Mouse (Mus musculus): Measurements from ENCODE around the gene Gtf2f2. TPM values are rescaled to one million over a fixed set of nuclear protein-coding genes. Genes with fewer than 3 reads are reported as not detected.
"Not testable (repeated sequence)": the region's sequence is repeated elsewhere in the genome, so short reads cannot be mapped to it uniquely, and the experiment has no call there.

Gtf2f2 gene
- total RNA-seq, 1 experiment from 2014 or later: 25.4 TPM

DNA sequence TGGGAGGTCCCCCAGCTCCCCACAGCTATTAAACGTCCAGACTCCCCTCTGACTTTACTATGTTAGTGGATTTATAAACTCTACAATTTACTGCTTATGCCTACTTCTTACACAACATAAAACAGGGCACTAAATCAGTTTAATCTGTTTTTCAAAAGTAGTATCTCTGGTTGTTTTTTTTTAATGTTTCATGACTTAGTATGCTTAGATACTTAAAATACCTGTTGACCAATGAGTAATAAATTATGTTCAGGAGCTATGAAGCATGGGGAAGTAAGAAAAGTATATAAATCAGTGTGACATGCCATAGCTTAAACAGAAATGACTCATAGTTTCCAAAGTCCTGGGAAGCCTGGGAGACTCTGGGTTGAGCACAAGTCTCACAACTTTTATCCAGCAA is 73.0 kb downstream of the Gtf2f2 start:
- ATAC-seq (ENCODE audit: extremely low read depth, insufficient number of reproducible peaks, low FRiP score, poor library complexity, severe bottlenecking): no peak

DNA sequence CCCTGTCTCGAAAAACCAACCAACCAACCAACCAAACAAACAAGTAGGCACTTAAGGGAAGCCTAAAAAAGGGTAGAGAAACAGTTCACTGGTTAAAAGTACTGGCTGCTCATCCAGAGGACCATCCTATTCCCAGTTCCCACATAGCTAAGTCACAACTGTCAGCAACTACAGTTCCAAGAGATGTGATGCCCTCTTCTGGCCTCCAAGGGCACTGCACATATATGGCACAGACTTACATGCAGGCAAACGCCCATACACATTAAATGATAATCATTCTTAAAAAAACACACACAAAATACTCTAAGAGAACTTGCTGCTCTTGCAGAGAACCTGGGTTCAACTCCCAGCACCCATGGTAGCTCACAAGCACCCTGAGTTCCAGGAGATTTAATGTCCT is 76.3 kb downstream of the Gtf2f2 start:
- no peak for ATAC-seq (ENCODE audit: extremely low read depth, insufficient number of reproducible peaks, low FRiP score, poor library complexity, severe bottlenecking)

- no peak for ATAC-seq (ENCODE audit: extremely low read depth, insufficient number of reproducible peaks, low FRiP score, poor library complexity, severe bottlenecking)
Observed at GRCm38 (mm10) chr14:75931266-75931665, 79.4 kb downstream of the Gtf2f2 start.

- not testable (repeated sequence) for ATAC-seq (ENCODE audit: extremely low read depth, insufficient number of reproducible peaks, low FRiP score, poor library complexity, severe bottlenecking)
Observed at GRCm38 (mm10) chr14:75929713-75930112, 81.0 kb downstream of the Gtf2f2 start.

DNA sequence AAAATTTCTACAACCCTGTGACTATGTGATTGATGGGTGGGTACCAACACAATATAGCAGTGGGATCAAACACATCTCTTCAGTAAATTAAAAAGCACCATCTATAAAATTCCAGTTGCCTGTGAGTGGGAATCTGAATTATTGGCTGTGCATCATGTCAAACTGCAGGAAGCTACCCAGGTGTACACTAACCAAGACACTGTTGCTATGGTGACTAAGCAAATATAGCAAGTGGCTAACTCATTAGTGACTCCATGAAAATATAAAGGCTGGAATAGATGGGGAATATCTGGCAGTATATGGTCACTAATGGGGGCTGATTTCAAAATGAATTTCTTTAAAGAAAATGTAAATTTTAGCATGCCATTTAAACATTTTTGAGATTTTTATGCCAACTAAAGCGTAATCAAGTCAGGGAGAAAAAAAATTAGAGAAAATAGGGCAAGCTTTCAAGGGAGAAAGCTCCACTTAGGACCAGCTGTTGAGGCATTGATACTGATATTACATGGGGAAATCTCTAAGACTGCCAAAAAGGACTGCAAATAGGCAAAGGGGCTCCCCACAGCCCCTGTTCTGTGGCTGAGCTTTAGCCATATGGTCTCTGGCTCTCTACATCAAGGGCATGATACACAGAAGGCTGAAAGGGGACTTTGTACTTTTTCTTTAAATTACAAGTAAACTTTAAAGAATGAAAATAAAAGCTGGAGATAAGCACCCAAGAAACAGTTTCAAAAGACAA is 87.2 kb downstream of the Gtf2f2 start:
- no peak for ATAC-seq (ENCODE audit: extremely low read depth, insufficient number of reproducible peaks, low FRiP score, poor library complexity, severe bottlenecking)

- no peak for ATAC-seq (ENCODE audit: extremely low read depth, insufficient number of reproducible peaks, low FRiP score, poor library complexity, severe bottlenecking)
Observed at GRCm38 (mm10) chr14:75912665-75913064, 98.0 kb downstream of the Gtf2f2 start.

- ATAC-seq (ENCODE audit: extremely low read depth, insufficient number of reproducible peaks, low FRiP score, poor library complexity, severe bottlenecking): no peak
Observed at GRCm38 (mm10) chr14:75911968-75912367, 98.7 kb downstream of the Gtf2f2 start.

- ATAC-seq (ENCODE audit: extremely low read depth, insufficient number of reproducible peaks, low FRiP score, poor library complexity, severe bottlenecking): no peak
Observed at GRCm38 (mm10) chr14:75906931-75907330, 103.7 kb downstream of the Gtf2f2 start.

- no peak for ATAC-seq (ENCODE audit: extremely low read depth, insufficient number of reproducible peaks, low FRiP score, poor library complexity, severe bottlenecking)
Observed at GRCm38 (mm10) chr14:75904972-75905371, 105.7 kb downstream of the Gtf2f2 start.

DNA sequence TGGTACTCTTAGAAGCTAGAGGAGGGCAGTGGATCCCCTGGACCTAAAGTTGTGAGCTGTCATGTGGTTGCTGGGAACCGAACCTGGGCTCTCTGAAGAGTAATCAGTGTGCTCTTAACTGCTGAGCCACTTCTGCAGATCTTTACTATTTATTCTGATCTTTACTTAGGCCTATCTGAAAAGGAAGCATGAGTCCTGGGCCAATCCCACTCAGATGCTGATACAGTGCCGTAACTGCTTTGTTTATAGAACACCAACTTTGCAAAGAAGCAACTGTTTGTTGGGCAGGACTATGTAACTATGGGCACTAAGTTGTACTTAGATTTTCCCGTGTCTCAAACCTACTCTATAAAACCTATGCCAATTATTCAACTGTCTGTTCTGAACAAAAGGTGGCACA is 107.5 kb downstream of the Gtf2f2 start:
- ATAC-seq (ENCODE audit: extremely low read depth, insufficient number of reproducible peaks, low FRiP score, poor library complexity, severe bottlenecking): no peak

GRCm38 (mm10) chr14:75902013-75902412 is 108.7 kb downstream of the Gtf2f2 start:
- ATAC-seq (ENCODE audit: extremely low read depth, insufficient number of reproducible peaks, low FRiP score, poor library complexity, severe bottlenecking): no peak

- no peak for ATAC-seq (ENCODE audit: extremely low read depth, insufficient number of reproducible peaks, low FRiP score, poor library complexity, severe bottlenecking)
Observed at GRCm38 (mm10) chr14:75900793-75901499, 109.7 kb downstream of the Gtf2f2 start.

- peak; percentile 55 for ATAC-seq (ENCODE audit: extremely low read depth, insufficient number of reproducible peaks, low FRiP score, poor library complexity, severe bottlenecking)
Observed at GRCm38 (mm10) chr14:75899566-75899965, 111.1 kb downstream of the Gtf2f2 start.

GRCm38 (mm10) chr14:75892118-75892517 is 118.5 kb downstream of the Gtf2f2 start:
- no peak for ATAC-seq (ENCODE audit: extremely low read depth, insufficient number of reproducible peaks, low FRiP score, poor library complexity, severe bottlenecking)

DNA sequence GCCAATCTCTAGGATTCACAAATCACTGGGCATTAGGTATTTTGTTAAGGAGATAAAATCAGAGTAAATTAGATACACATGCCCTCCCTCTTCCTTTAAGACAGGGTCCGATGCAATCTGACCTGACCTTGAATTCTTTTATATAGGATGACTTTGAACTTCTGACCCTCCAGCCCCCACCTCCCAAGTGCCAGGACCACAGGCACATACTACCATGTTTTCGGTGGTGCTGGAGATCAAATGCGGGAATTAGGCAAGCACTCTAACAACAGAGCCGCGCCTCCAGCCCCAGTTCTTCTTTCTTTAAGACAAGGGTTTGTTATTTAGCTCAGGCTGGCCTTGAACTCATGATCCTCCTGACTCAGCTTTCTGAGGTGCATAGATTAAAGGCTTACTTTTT is 126.8 kb downstream of the Gtf2f2 start:
- no peak for ATAC-seq (ENCODE audit: extremely low read depth, insufficient number of reproducible peaks, low FRiP score, poor library complexity, severe bottlenecking)

GRCm38 (mm10) chr14:75883330-75883729 is 127.3 kb downstream of the Gtf2f2 start:
- no peak for ATAC-seq (ENCODE audit: extremely low read depth, insufficient number of reproducible peaks, low FRiP score, poor library complexity, severe bottlenecking)

- ATAC-seq (ENCODE audit: extremely low read depth, insufficient number of reproducible peaks, low FRiP score, poor library complexity, severe bottlenecking): no peak
Observed at GRCm38 (mm10) chr14:75881856-75882255, 128.8 kb downstream of the Gtf2f2 start.

DNA sequence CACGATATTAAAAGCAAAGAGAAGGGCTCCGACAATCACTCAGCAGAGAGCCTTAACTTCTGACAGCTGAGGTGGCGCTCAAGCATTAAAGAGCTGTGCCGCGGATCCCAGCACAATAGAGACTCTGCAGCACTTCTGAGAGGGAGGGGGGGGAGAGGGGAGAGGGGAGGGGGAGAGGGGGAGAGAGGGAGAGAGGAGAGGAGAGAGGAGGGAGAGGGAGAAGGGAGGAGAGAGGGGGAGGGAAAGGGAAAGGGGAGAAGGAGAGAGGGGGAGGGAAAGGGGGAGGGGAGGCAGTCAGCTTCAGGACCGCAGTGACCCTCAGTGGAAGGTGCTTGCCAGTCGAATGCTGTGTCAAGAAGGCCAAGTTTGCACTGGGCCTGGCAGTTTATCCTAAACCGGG is 131.7 kb downstream of the Gtf2f2 start:
- ATAC-seq (ENCODE audit: extremely low read depth, insufficient number of reproducible peaks, low FRiP score, poor library complexity, severe bottlenecking): no peak

- no peak for ATAC-seq (ENCODE audit: extremely low read depth, insufficient number of reproducible peaks, low FRiP score, poor library complexity, severe bottlenecking)
Observed at GRCm38 (mm10) chr14:75877297-75877696, 133.4 kb downstream of the Gtf2f2 start.

GRCm38 (mm10) chr14:75876320-75877043 is 134.2 kb downstream of the Gtf2f2 start:
- peak; percentile 69; the same call in 1 of the 2 replicates for ATAC-seq (ENCODE audit: extremely low read depth, insufficient number of reproducible peaks, low FRiP score, poor library complexity, severe bottlenecking)

Measured in neutrophil, adult 5-6 weeks (primary cell).